22 mouse cellular contexts compared by ENCODE assay signal in the genomic region with DNA sequence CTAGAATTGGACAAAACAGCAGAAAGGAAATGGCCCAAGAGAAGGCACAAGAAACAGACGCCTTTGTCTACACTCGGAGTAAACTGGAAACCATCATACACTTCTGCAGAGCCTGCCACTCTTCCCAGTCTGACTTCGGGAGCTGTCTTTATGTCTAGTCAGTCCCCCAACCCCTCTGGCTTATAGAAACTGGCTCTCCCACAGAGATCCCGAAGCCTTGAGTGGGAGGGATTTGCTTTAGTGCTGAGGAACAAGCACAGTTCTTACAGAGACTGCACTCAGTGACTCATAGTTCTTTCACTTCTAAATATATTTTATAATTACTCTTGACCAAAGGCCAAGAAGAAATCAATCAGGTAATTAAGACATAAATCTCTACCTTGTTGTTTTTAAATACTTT. TPM values are rescaled to one million over a fixed set of nuclear protein-coding genes. Genes with fewer than 3 reads are reported as not detected.
DNase-seq lines count a peak whose midpoint lies in the region; ATAC-seq lines count a peak whose summit lies in the region.
"Had no signal": no experiment of that assay in that cellular context is flagged by ENCODE, and none has a peak within 500 bp of the region (broad histone marks: within the 10 kb centered on the region; RNA-seq: fewer than 3 reads in every experiment).

No protein-coding gene starts in this region.

- 84% methylated on average over 4 of the region's 4 CpGs for WGBS in liver, embryonic 11.5 days
- WGBS in liver, embryonic 12.5 days (ENCODE audit: insufficient replicate concordance) = 75% methylated on average over 4 of the region's 4 CpGs

- no peak overlapping the region for H3K9ac ChIP-seq in liver, embryonic 11.5 days (ENCODE audit: low read depth, low read length)
- H3K9ac ChIP-seq in liver, embryonic 12.5 days = no peak overlapping the region
- H3K9ac ChIP-seq: embryonic facial prominence, embryonic 12.5 days; forebrain, embryonic 12.5 days had no signal

- H3K27ac ChIP-seq in liver, embryonic 11.5 days (ENCODE audit: low read depth, low read length) = no peak overlapping the region
- H3K27ac ChIP-seq in liver, embryonic 12.5 days = no peak overlapping the region
- H3K27ac ChIP-seq: embryonic facial prominence, embryonic 10.5 days; embryonic facial prominence, embryonic 12.5 days; forebrain, embryonic 10.5 days; forebrain, embryonic 12.5 days had no signal

- H3K4me2 ChIP-seq in liver, embryonic 11.5 days = no peak overlapping the region
- H3K4me2 ChIP-seq in liver, embryonic 12.5 days = no peak overlapping the region
- H3K4me2 ChIP-seq: embryonic facial prominence, embryonic 12.5 days; forebrain, embryonic 12.5 days had no signal

- no peak overlapping the region for H3K4me3 ChIP-seq in liver, embryonic 11.5 days (ENCODE audit: low read depth, low read length)
- no peak overlapping the region for H3K4me3 ChIP-seq in liver, embryonic 12.5 days
- H3K4me3 ChIP-seq: embryonic facial prominence, embryonic 10.5 days; embryonic facial prominence, embryonic 12.5 days; forebrain, embryonic 10.5 days; forebrain, embryonic 12.5 days had no signal

- H3K36me3 ChIP-seq in liver, embryonic 11.5 days (ENCODE audit: control insufficient read depth, insufficient read depth, low read length) = peaks cover 23% of the 10 kb centered on the region; the same call in 1 of the 2 replicates
- H3K36me3 ChIP-seq in liver, embryonic 12.5 days = peaks cover 59% of the 10 kb centered on the region

- intact Hi-C loops in heart, postnatal 10 days (cut with DNase I) = no loop called here

- H3K9me3 ChIP-seq in liver, embryonic 11.5 days (ENCODE audit: control insufficient read depth, low read length) = no peaks in the 10 kb centered on the region
- no peaks in the 10 kb centered on the region for H3K9me3 ChIP-seq in liver, embryonic 12.5 days (replicated peaks)
- H3K9me3 ChIP-seq: embryonic facial prominence, embryonic 10.5 days; embryonic facial prominence, embryonic 12.5 days; forebrain, embryonic 10.5 days; forebrain, embryonic 12.5 days had no signal

- peak; percentile 53 for DNase-seq in heart, adult 11 months
- DNase-seq in heart, postnatal 10 days = no peak
- peak; percentile 72 for DNase-seq in brain, adult 2 months (ENCODE audit: low read depth, low spot score)
- DNase-seq in telencephalon, adult 2 months (ENCODE audit: low read depth, low spot score) = peak; percentile 40
- no peak for DNase-seq in liver, embryonic 11.5 days (ENCODE audit: low spot score)
- DNase-seq: adrenal gland, adult 8-10 months; adrenal gland, postnatal 14 days; adrenal gland, postnatal 36 days; cerebellum, adult 11 months; cerebellum, adult 18-20 months; cerebellum, adult 8-10 months; cerebellum, adult 9-11 months; cerebellum, postnatal 25 days had no signal

- no peaks in the 10 kb centered on the region for H3K27me3 ChIP-seq in liver, embryonic 11.5 days (replicated peaks; ENCODE audit: control insufficient read depth, insufficient read depth, low read length)
- no peaks in the 10 kb centered on the region for H3K27me3 ChIP-seq in liver, embryonic 12.5 days (replicated peaks)
- H3K27me3 ChIP-seq: embryonic facial prominence, embryonic 12.5 days; forebrain, embryonic 12.5 days; Patski had no signal

- no peak for ATAC-seq in liver, embryonic 11.5 days (replicated peaks; ENCODE audit: low FRiP score)
- no peak for ATAC-seq in liver, embryonic 12.5 days
- ATAC-seq: activated CD4-positive, CD25-positive, alpha-beta regulatory T cell, adult 4 months; forebrain, embryonic 14.5 days; forebrain, embryonic 16.5 days; Patski had no signal

- H3K4me1 ChIP-seq in liver, embryonic 11.5 days (replicated peaks; ENCODE audit: control insufficient read depth, insufficient read depth, low read length) = no peaks in the 10 kb centered on the region
- H3K4me1 ChIP-seq in liver, embryonic 12.5 days = no peaks in the 10 kb centered on the region
- H3K4me1 ChIP-seq: embryonic facial prominence, embryonic 10.5 days; embryonic facial prominence, embryonic 12.5 days; forebrain, embryonic 10.5 days; forebrain, embryonic 12.5 days had no signal

RNA-seq across cellular contexts. Expression of gene Psmd6, which starts 10.1 kb away (rescaled TPM):
- 100 to 1,000 TPM in 1 of 2 experiments, 10 to 100 TPM in 1; 97.5 to 103 TPM for total RNA-seq in heart, postnatal 10 days (2021)
- 272 and 287 TPM in 2 replicates for polyA plus RNA-seq in liver, embryonic 11.5 days (2014; fragmentation: Nextera tagmentation; extraction: Ambion mirVana)
- 195 and 202 TPM in 2 replicates for polyA plus RNA-seq in liver, embryonic 12.5 days (2016; fragmentation: Nextera tagmentation; extraction: Ambion mirVana)

Comparison
In these comparisons a context has a peak if more than half of its experiments do, and no peak if none do; other contexts are left out.
1. DNase-seq: peak in heart, adult 11 months (single experiment), brain, adult 2 months (single experiment) and telencephalon, adult 2 months (single experiment); none in heart, postnatal 10 days (0 of 2) and liver, embryonic 11.5 days (single experiment).